Mouse (Mus musculus): Measurements from ENCODE around the gene Cacna2d2. TPM values are rescaled to one million over a fixed set of nuclear protein-coding genes. Genes with fewer than 3 reads are reported as not detected.

Cacna2d2 gene
- polyA plus RNA-seq, 1 experiment from 2014 or later: 0.35 TPM

DNA sequence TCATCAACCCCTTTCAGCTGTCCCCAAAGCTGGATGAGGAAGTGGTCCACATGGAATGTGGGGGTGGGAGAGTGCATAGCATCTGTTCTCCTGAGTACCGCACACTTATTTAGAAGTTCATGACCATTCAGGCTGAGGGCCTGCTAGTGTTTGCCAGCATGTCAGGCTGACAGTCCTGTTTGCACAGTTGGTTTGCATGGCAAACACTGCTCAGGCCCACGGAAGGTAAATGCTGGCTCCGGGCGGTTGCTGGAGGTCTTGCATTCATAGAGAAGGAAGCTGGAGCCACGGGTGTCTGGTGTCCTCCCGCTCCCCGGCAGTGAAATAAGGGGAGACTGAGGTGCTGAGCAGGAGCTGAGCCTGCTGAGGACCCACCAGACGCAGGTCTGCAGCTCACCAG is 53.7 kb downstream of the Cacna2d2 start:
- no peak for ATAC-seq (replicated peaks; ENCODE audit: low FRiP score, low TSS enrichment, low read depth)

DNA sequence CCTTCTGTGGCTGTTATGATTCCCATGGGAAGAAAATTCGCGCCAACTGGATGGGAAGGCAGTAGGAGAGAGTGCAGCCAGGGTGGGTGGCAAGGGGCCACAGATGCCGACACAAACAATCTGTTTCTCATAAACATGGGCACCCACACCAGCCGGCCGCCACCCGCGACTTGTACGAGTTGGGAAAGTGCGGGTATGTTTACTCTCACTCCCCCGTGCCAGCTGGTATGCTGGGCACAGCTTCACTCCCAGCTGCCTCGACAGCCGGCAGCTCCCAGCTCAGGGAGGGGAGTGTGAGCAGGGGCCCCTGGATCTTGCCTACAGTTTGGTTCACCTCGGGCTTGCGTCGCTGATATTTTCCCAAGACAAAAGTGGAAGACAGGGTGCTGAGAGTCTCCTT is 57.3 kb downstream of the Cacna2d2 start:
- ATAC-seq (replicated peaks; ENCODE audit: low FRiP score, low TSS enrichment, low read depth): no peak
- WGBS: 57% methylated on average over 15 of the region's 15 CpGs

More for the DNA sequence above, 53.7 kb downstream of the Cacna2d2 start:
- Histone ChIP-seq H3K9ac (ENCODE audit: low read length) (no peak overlapping the region), H3K4me1 (replicated peaks; ENCODE audit: control insufficient read depth, insufficient read depth, low read length) (no peaks in the 10 kb centered on the region), H3K27ac (ENCODE audit: low read depth) (no peak overlapping the region), H3K4me2 (ENCODE audit: low read length) (no peak overlapping the region), H3K9me3 (ENCODE audit: control insufficient read depth, low read length) (no peaks in the 10 kb centered on the region), H3K36me3 (ENCODE audit: control insufficient read depth, insufficient read depth, low read length) (no peaks in the 10 kb centered on the region), H3K4me3 (ENCODE audit: low read depth, low read length) (no peak overlapping the region), H3K27me3 (replicated peaks; ENCODE audit: control insufficient read depth, insufficient read depth, low read length) (no peaks in the 10 kb centered on the region)
- no peak for DNase-seq (ENCODE audit: low spot score)
- 66% methylated on average over 8 of the region's 8 CpGs for WGBS

DNA sequence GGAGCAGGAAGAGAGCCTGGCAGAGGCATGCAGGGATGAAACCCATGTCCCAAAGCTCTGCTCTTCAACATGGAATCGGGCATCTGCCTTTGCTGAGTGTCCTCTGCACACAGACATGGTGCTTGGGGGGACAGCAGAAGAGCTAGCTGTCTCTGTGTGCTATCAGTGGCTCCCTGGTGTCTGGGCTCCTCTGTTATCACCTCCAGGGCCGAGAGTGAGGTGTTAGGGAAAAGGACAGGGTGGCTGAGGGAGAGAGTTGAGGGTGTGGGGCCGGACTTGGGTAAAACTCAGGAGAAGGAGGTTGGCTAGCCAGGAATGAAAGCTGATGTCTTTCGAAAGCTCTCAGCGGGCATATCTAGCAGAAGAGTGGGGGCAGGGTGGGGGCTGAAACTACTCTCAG is 63.5 kb downstream of the Cacna2d2 start:
- no peak for DNase-seq (ENCODE audit: low spot score)
- WGBS: 66% methylated on average over 5 of the region's 5 CpGs
- no peaks in the 10 kb centered on the region for H3K36me3 ChIP-seq (ENCODE audit: control insufficient read depth, insufficient read depth, low read length)

More for the DNA sequence above, 57.3 kb downstream of the Cacna2d2 start:
- Histone ChIP-seq H3K9ac (ENCODE audit: low read length) (no peak overlapping the region), H3K36me3 (ENCODE audit: control insufficient read depth, insufficient read depth, low read length) (no peaks in the 10 kb centered on the region), H3K27me3 (replicated peaks; ENCODE audit: control insufficient read depth, insufficient read depth, low read length) (0 out of 2 replicates have a peak, but pooled peaks cover under 1% of the 10 kb centered on the region), H3K4me2 (ENCODE audit: low read length) (no peak overlapping the region), H3K27ac (ENCODE audit: low read depth) (no peak overlapping the region), H3K4me1 (replicated peaks; ENCODE audit: control insufficient read depth, insufficient read depth, low read length) (no peaks in the 10 kb centered on the region), H3K4me3 (ENCODE audit: low read depth, low read length) (no peak overlapping the region), H3K9me3 (ENCODE audit: control insufficient read depth, low read length) (no peaks in the 10 kb centered on the region)
- DNase-seq (ENCODE audit: low spot score): no peak

DNA sequence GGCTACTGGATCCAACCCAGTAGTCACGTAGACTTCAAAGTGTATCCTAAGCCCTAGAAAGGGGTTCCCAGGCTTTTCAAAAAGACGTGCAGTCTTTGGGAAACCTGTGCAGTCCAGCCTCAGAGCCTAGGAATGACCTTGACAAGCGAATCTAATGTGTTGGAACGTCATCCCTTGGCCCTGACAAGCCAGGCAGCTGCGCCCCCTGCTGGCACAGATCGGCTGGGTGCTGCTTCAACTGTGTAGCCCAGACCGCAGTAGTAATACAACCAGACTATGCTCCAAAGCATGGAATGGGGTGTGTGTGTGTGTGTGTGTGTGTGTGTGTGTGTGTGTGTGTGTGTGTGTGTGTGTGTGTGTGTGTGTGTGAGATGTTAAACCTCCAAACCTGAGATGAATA is 64.1 kb downstream of the Cacna2d2 start:
- Histone ChIP-seq H3K9ac (ENCODE audit: low read length) (no peak overlapping the region), H3K27me3 (replicated peaks; ENCODE audit: control insufficient read depth, insufficient read depth, low read length) (0 out of 2 replicates have a peak, but pooled peaks cover 5% of the 10 kb centered on the region), H3K36me3 (ENCODE audit: control insufficient read depth, insufficient read depth, low read length) (no peaks in the 10 kb centered on the region), H3K4me1 (replicated peaks; ENCODE audit: control insufficient read depth, insufficient read depth, low read length) (no peaks in the 10 kb centered on the region), H3K4me2 (ENCODE audit: low read length) (no peak overlapping the region), H3K4me3 (ENCODE audit: low read depth, low read length) (no peak overlapping the region), H3K27ac (ENCODE audit: low read depth) (no peak overlapping the region), H3K9me3 (ENCODE audit: control insufficient read depth, low read length) (no peaks in the 10 kb centered on the region)
- peak; percentile 93 for DNase-seq (ENCODE audit: low spot score)
- no peak for ATAC-seq (replicated peaks; ENCODE audit: low FRiP score, low TSS enrichment, low read depth)
- 20% methylated on average over 7 of the region's 7 CpGs for WGBS

More for the DNA sequence above, 63.5 kb downstream of the Cacna2d2 start:
- Histone ChIP-seq H3K9ac (ENCODE audit: low read length) (no peak overlapping the region), H3K9me3 (ENCODE audit: control insufficient read depth, low read length) (no peaks in the 10 kb centered on the region), H3K27ac (ENCODE audit: low read depth) (no peak overlapping the region), H3K4me2 (ENCODE audit: low read length) (no peak overlapping the region), H3K27me3 (replicated peaks; ENCODE audit: control insufficient read depth, insufficient read depth, low read length) (0 out of 2 replicates have a peak, but pooled peaks cover 5% of the 10 kb centered on the region), H3K4me1 (replicated peaks; ENCODE audit: control insufficient read depth, insufficient read depth, low read length) (no peaks in the 10 kb centered on the region), H3K4me3 (ENCODE audit: low read depth, low read length) (no peak overlapping the region)
- ATAC-seq (replicated peaks; ENCODE audit: low FRiP score, low TSS enrichment, low read depth): no peak

DNA sequence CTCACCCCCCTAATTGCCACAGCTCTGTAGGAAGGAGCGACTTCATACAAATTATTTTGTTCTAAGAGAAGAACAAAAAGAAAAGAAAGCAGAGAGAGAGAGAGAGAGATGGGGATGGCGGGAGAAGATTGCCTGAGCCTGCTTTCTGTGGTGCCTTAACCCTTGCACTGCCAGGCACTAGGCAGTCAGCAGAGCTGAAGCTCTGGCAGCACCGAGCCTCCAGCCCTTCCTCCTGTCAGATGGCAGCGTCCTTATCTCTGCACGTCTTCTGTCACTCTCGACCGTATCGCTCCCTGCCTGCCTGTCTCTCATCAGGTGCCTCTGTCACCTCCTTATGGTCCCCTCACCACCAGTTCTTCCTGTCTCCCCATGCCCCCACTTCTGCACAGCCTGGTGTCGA is 64.7 kb downstream of the Cacna2d2 start:
- WGBS: 32% methylated on average over 9 of the region's 9 CpGs
- H3K27ac ChIP-seq (ENCODE audit: low read depth): no peak overlapping the region
- no peaks in the 10 kb centered on the region for H3K9me3 ChIP-seq (ENCODE audit: control insufficient read depth, low read length)
- no peaks in the 10 kb centered on the region for H3K4me1 ChIP-seq (replicated peaks; ENCODE audit: control insufficient read depth, insufficient read depth, low read length)
- H3K36me3 ChIP-seq (ENCODE audit: control insufficient read depth, insufficient read depth, low read length): no peaks in the 10 kb centered on the region
- no peak overlapping the region for H3K9ac ChIP-seq (ENCODE audit: low read length)
- H3K27me3 ChIP-seq (replicated peaks; ENCODE audit: control insufficient read depth, insufficient read depth, low read length): 0 out of 2 replicates have a peak, but pooled peaks cover 5% of the 10 kb centered on the region
- no peak for ATAC-seq (replicated peaks; ENCODE audit: low FRiP score, low TSS enrichment, low read depth)
- H3K4me2 ChIP-seq (ENCODE audit: low read length): no peak overlapping the region
- DNase-seq (ENCODE audit: low spot score): no peak
- H3K4me3 ChIP-seq (ENCODE audit: low read depth, low read length): no peak overlapping the region

DNA sequence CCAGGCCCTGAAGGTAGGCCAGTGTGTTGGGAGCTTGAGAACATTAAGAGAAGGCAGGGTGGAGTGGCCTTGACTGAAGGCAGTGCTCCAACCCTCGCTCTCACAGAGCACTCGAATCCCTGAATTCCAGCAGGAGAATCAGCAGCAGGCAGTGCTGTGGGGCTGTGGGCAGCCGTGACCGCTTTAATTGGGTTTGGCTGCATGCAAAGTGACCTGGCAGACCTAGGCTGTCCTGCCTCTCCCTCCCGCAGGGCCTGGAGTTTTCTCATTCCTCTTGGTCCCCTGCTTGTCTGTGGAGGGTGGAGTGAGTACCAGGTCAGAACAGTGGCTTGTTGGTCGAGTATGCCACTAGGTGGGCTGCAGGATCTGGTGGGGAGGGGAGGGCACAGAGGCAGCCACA is 66.2 kb downstream of the Cacna2d2 start:
- H3K4me1 ChIP-seq (replicated peaks; ENCODE audit: control insufficient read depth, insufficient read depth, low read length): no peaks in the 10 kb centered on the region
- H3K27me3 ChIP-seq (replicated peaks; ENCODE audit: control insufficient read depth, insufficient read depth, low read length): 0 out of 2 replicates have a peak, but pooled peaks cover 5% of the 10 kb centered on the region
- no peak overlapping the region for H3K9ac ChIP-seq (ENCODE audit: low read length)
- no peak overlapping the region for H3K4me2 ChIP-seq (ENCODE audit: low read length)
- ATAC-seq (replicated peaks; ENCODE audit: low FRiP score, low TSS enrichment, low read depth) (no peak), DNase-seq (ENCODE audit: low spot score) (no peak)
- H3K4me3 ChIP-seq (ENCODE audit: low read depth, low read length): no peak overlapping the region
- H3K9me3 ChIP-seq (ENCODE audit: control insufficient read depth, low read length): no peaks in the 10 kb centered on the region
- no peaks in the 10 kb centered on the region for H3K36me3 ChIP-seq (ENCODE audit: control insufficient read depth, insufficient read depth, low read length)
- H3K27ac ChIP-seq (ENCODE audit: low read depth): no peak overlapping the region
- 36% methylated on average over 6 of the region's 6 CpGs for WGBS

DNA sequence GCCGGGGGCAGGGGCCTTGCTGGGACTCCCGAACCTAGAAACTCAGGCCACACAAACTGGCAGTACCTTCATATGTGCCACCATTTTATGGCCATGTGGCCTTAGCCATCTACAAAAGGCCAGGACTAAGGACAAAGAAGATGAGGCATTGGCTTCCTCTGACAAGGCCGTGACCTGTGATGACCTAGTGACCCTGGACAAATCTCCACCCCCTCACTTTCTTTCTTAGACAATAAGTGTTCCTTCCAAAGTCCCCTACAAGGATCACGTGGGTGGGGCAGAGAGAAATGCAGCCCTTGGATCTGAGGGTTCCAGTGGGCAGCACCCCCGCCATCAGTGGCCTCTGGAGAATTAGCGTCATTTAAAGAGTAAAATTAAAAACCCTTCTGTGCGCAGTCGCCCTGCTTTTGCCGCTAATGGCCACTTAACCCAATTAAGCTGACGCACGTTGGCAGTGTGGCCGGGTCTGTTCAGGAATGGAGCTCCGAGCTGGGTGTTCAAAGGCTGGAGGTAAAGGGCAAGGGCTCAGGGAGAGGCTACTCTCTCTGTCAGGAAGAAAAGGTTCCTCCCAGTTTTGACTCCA is 69.9 kb downstream of the Cacna2d2 start:
- no peaks in the 10 kb centered on the region for H3K27me3 ChIP-seq (replicated peaks; ENCODE audit: control insufficient read depth, insufficient read depth, low read length)
- ATAC-seq (replicated peaks; ENCODE audit: low FRiP score, low TSS enrichment, low read depth) (no peak), DNase-seq (ENCODE audit: low spot score) (no peak)
- H3K4me2 ChIP-seq (ENCODE audit: low read length): no peak overlapping the region
- H3K4me3 ChIP-seq (ENCODE audit: low read depth, low read length): no peak overlapping the region
- H3K36me3 ChIP-seq (ENCODE audit: control insufficient read depth, insufficient read depth, low read length): no peaks in the 10 kb centered on the region
- no peak overlapping the region for H3K9ac ChIP-seq (ENCODE audit: low read length)
- H3K4me1 ChIP-seq (replicated peaks; ENCODE audit: control insufficient read depth, insufficient read depth, low read length): no peaks in the 10 kb centered on the region
- 75% methylated on average over 13 of the region's 13 CpGs for WGBS
- no peak overlapping the region for H3K27ac ChIP-seq (ENCODE audit: low read depth)
- no peaks in the 10 kb centered on the region for H3K9me3 ChIP-seq (ENCODE audit: control insufficient read depth, low read length)

DNA sequence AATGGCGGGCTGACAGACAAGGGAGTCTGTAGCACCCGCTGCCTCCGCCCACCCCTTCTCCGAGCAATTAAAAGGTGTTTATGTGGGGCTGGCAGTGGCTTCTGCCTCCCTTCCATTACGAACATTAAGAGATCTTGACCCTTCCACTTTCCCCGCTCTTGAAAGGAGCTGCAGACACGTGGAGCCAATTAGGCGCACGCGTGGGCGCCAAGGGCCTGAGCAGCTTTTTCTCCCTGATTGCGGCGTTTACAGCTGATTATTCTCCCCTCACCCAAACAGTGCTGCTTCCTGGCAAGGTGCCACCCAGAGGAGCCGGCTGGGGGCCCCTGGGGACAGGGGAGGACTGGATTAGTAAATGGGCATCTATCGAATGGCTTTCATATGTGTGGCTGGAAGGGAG is 71.0 kb downstream of the Cacna2d2 start:
- H3K4me1 ChIP-seq (replicated peaks; ENCODE audit: control insufficient read depth, insufficient read depth, low read length): no peaks in the 10 kb centered on the region
- no peak for ATAC-seq (replicated peaks; ENCODE audit: low FRiP score, low TSS enrichment, low read depth)
- no peak overlapping the region for H3K9ac ChIP-seq (ENCODE audit: low read length)
- 72% methylated on average over 15 of the region's 15 CpGs for WGBS
- H3K4me2 ChIP-seq (ENCODE audit: low read length): no peak overlapping the region
- no peaks in the 10 kb centered on the region for H3K27me3 ChIP-seq (replicated peaks; ENCODE audit: control insufficient read depth, insufficient read depth, low read length)
- H3K27ac ChIP-seq (ENCODE audit: low read depth): no peak overlapping the region
- H3K4me3 ChIP-seq (ENCODE audit: low read depth, low read length): no peak overlapping the region
- no peaks in the 10 kb centered on the region for H3K9me3 ChIP-seq (ENCODE audit: control insufficient read depth, low read length)
- no peak for DNase-seq (ENCODE audit: low spot score)
- no peaks in the 10 kb centered on the region for H3K36me3 ChIP-seq (ENCODE audit: control insufficient read depth, insufficient read depth, low read length)

DNA sequence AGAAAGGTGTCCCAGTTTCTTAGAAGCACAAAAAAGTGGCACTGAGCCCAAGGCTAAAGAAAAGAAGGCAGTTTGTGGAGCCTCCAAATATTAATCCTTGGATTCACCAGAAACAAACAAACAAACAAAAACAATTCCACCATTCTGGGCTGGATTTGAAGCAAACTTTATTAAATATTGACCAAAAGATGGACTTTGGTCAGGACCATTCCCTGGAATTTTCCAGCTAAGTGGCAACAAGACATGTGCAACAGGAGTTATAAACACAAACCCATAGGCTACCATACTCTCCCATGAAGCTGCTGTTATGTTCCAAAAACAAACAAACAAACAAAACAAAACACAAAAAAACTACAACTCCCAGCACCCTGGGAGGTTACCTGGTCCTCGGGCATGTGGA is 74.6 kb downstream of the Cacna2d2 start:
- ATAC-seq (replicated peaks; ENCODE audit: low FRiP score, low TSS enrichment, low read depth) (no peak), DNase-seq (ENCODE audit: low spot score) (no peak)
- H3K9ac ChIP-seq (ENCODE audit: low read length): no peak overlapping the region
- no peak overlapping the region for H3K4me3 ChIP-seq (ENCODE audit: low read depth, low read length)
- no peaks in the 10 kb centered on the region for H3K36me3 ChIP-seq (ENCODE audit: control insufficient read depth, insufficient read depth, low read length)
- H3K27ac ChIP-seq (ENCODE audit: low read depth): no peak overlapping the region
- H3K4me2 ChIP-seq (ENCODE audit: low read length): no peak overlapping the region
- H3K9me3 ChIP-seq (ENCODE audit: control insufficient read depth, low read length): no peaks in the 10 kb centered on the region
- H3K27me3 ChIP-seq (replicated peaks; ENCODE audit: control insufficient read depth, insufficient read depth, low read length): no peaks in the 10 kb centered on the region
- no peaks in the 10 kb centered on the region for H3K4me1 ChIP-seq (replicated peaks; ENCODE audit: control insufficient read depth, insufficient read depth, low read length)
- WGBS: 80% methylated on average over 1 of the region's 1 CpGs
